Mouse (Mus musculus) cerebellum, adult 2 months (tissue): Measurements from ENCODE around the gene Cyb5d2.

Source experiments
- CTCF ChIP-seq: fragments of 200-500 bp; IDR thresholded peaks from 2 replicates; pipeline ENCODE4 v1.5.1; 2011; ENCODE audit warnings: low read depth, mild to moderate bottlenecking, control low read depth, low read length, moderate library complexity, borderline replicate concordance; ENCODE audit not compliant: insufficient read depth
- POLR2A ChIP-seq: fragments of 200-500 bp; IDR thresholded peaks from 2 replicates; pipeline ENCODE4 v1.6.1; 2011; ENCODE audit warnings: low read length, control low read depth, borderline replicate concordance; ENCODE audit not compliant: insufficient read depth

- no peak for TF ChIP-seq CTCF
- no peak for TF ChIP-seq POLR2A
Observed at GRCm38 (mm10) chr11:72813687-72814086, 17.7 kb upstream of the Cyb5d2 start.
